Mouse (Mus musculus) urinary bladder, adult 2 months (tissue): ENCODE data around the gene Hsd17b14. TPM values are rescaled to one million over a fixed set of nuclear protein-coding genes. Genes with fewer than 3 reads are reported as not detected.
"Not testable (repeated sequence)": the region's sequence is repeated elsewhere in the genome, so short reads cannot be mapped to it uniquely, and the experiment has no call there.

Source experiments
- DNase-seq: peaks from one replicate; pipeline ENCODE4 v3.0.0; 2022; ENCODE audit warnings: low spot score
- polyA plus RNA-seq: library from polyadenylated mRNA; depleted of rRNA; stranded (reverse); fragments of >200 nt; gene quantifications from 2 replicates; pipeline ENCODE4 v1.2.3, GENCODE M21; 2012; rRNA removed

The Hsd17b14 gene
- 23.3 and 24.5 TPM in 2 replicates for polyA plus RNA-seq

- no peak for DNase-seq
Observed at GRCm38 (mm10) chr7:45554744-45555143, at the start of gene Hsd17b14. TSS of gene Hsd17b14 (plus strand) at chr7:45554893.

GRCm38 (mm10) chr7:45507583-45507982 is 47.1 kb upstream of the Hsd17b14 start:
- DNase-seq: no peak

DNA sequence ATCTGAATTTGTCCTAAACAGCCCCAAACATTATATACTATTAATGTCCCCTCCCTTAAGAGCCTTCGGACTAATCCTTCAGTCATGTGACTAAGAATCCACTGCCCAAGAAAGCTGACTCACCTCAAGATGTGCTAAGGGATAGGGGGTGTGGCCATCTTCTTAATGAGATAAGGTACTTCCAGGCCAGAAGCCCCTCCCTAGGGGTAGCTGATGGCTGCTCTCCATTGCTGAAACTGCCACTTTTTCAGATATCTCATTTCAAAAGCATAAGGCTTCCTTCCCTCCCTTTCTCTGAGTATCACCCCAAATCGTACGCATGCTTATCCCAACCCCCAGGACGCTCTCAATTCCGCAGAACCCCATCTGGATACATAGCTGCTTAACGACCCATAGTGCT is 46.1 kb upstream of the Hsd17b14 start:
- no peak for DNase-seq

DNA sequence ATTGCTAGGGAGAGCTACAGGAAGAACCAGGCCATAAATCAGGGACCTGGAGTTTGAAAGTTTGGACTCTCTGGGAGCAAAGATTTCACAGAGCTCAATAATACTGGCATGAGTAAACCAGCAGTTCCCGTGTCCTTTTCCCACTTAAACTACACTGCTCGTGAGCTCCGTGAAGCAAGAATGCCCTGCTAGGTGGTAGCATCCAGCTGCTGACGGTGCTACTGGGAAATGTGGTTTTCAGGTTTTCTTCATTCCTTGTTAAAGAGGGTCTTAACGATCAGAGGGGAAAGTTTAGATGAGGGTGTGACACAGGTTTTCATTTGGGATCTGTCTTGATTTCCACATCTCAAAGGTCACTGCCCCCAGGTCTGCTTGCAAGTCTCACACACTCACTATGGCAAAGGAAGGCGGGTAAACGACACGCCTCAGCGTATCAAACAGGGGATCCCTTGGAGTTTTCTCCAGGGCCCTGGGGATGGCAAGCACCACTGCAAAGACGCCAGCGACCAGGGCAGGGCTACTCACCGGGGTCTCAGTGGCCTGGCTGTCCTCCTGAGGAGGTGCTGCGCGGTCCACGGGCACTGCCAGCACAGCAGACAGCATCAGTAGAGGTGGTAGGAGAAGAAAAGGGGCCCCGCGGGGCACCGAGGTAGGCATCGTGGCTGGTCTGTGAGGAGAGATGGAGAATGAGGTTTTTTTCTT is 45.4 kb upstream of the Hsd17b14 start:
- no peak for DNase-seq

DNA sequence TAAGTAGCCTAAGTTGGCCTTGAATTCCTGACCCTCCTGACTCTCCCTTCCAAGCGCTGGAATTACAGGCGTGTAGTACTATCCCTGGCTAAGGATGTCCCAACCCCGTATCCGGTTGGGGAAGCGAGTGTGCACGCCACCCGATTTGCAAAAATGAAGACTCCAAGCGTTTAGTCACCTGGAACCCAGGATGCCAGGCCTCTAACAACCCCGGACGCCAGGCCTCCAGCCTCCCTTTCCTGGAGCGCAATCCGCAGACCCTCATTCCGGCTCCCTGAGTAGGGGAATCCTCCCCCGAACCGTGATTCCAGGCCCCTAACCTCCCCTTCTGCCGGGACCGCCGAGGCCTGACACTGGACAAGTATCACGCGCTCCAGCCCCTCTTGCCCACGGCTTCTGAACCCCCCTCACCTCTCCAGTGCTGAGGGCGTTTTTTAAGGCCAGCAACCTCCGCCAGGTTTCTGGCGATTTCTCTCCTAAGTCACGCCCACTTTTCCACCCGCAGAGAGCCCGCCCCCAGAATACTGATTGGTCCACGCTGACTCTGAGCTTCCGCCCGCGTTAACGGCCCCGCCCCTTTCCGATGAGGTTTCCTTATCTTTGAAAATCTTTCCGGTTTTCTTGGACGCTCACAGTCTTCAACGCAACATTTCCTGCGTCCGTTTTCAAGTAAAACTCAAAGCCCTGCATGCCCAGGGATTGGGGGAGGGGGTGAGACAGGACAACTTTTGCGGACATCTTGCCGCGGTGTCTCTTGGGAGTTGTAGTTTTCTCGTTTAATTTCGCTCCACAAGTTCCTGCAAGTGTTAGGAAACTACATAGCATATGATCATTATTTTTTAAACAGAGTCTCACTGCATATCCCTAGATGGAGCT is 44.5 kb upstream of the Hsd17b14 start, which contains the start of gene Nucb1:
Gene Nucb1 (minus strand): TSS at position 495 of the 876 bp plus-strand sequence.
- peak; percentile 81 for DNase-seq

- DNase-seq: no peak
Observed at GRCm38 (mm10) chr7:45514411-45514810, 40.3 kb upstream of the Hsd17b14 start.

- no peak for DNase-seq
Observed at GRCm38 (mm10) chr7:45515436-45515835, 39.3 kb upstream of the Hsd17b14 start.

DNA sequence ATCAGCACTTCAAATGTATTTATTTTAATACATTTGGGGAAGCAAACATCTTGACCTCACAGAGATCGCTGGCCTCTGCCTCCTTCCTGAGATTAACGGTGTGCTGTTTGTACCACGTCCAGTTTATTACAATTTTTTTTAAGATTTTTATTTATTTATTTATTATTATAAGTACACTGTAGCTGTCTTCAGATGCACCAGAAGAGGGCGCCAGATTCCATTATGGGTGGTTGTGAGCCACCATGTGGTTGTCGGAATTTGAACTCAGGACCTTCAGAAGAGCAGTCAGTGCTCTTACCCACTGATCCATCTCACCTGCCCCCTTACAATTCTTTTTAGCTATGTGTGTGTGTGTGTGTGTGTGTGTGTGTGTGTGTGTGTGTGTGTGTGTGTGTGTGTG is 37.8 kb upstream of the Hsd17b14 start:
- DNase-seq: not testable (repeated sequence)

DNA sequence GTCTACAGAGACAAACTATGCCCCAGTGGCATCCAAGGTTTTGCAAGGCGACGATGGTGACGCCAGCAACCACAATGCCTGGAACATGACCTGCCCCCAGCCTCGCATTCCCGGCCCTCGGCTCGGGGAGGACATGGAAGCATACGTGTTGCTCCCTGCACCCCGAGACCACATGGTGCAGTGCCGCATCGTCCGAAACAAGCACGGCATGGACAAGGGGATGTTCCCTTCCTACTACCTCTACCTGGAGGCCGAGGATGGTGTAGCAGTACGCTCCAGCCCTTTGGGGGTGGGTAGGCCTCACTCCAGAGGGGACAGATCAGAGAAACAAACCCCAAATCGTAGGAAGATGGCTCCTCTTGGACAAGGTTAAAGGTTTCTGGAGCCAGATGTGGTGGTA is 36.1 kb upstream of the Hsd17b14 start:
- no peak for DNase-seq

DNA sequence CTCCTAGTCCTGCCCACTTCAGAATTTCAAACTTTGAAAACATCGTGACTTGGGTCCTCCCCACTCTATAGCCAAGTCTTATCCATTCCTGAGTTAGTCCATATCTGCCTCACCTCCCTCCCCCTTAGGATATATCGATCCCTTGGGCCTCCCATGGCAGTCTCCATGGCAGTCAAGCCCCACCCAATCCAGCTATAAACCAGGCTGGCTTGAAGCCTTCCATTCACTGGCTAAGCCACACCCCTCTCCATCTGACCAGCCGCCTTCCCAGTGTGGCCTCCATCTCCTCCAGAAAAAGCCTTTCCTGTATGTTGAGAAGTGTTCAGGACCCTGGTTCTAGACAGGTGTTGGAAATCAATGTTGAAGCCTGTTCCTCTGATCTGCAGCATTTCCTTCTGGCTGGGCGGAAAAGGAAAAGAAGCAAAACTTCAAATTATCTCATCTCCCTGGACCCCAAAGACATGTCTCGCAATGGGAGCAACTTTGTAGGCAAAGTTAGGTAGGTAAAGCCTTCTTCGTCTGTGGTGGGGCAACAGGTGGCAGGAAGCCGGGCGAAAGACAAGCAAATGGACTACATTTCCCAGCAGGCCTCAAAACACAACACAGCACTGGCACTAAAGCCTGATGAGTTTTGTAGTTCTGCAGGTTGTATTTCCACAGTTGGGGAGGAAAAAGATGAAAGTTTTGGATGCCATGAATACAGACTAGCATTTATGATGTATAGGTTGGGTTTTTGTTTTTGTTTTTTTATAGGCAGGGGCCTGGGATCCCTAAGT is 35.2 kb upstream of the Hsd17b14 start:
- DNase-seq: no peak

DNA sequence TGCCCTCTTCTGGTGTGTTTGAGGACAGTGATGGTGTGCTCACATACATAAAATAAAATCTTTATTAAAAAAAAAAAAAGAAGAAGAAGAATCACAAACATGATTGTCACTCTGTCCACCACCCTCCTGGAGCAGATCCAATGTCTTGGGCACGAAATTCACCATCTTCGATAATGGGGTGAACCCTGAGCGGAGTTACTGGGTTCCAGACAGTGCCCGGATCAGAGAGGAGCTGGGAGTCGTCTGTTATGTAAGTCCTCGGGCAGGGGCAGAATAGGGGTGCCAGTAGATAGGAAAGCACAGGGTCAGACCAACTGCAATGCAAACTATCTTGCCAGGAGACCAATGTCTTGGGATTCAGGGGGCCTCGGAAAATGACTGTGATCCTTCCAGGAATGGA is 34.1 kb upstream of the Hsd17b14 start:
- no peak for DNase-seq

DNA sequence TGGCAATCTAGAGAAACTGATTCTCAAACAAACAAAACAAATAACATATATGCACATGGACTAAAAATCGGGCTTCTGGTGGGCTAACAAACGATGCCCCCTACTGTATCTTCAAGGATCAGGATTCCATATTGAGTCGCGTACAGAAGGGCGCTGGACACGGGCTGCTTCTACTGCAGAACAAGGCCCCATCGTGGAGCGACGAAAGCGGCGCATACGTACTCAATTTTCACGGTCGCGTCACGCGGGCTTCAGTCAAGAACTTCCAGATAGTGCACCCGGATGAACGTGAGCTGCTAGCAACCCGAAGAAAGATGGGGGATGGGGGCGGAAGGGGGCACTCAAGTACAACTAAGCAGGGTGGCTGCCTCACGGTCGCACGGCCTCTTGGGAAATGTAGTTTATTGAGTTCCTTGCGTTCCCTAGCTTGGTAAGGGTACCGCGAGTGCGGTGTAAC is 32.9 kb upstream of the Hsd17b14 start:
- peak; percentile 61 for DNase-seq

DNA sequence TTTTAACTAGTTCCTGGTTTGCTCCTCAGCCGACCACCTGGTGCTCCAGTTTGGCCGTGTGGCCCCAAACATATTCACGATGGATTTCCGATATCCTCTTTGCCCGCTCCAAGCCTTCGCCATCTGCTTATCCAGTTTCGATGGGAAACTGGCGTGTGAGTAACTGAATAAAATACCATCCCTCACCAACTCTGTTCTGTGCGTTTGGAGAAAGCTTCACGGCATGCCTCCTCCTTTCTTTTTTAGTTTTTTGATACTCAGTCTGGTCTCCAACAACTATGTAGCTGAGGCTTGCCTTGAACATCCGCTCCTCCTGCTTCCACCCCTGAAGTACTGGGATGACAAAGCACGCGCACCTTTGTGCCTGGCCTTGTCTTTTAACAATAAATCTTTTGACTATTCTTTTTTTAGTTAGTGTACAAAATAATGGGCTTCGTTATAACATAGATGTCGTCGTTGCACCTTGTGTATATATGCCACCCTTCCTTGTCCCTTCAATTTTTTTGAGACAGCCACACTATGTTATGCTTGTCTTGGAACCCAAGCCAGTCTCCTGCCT is 32.4 kb upstream of the Hsd17b14 start:
- DNase-seq: no peak

- no peak for DNase-seq
Observed at GRCm38 (mm10) chr7:45522957-45523676, 31.6 kb upstream of the Hsd17b14 start.

DNA sequence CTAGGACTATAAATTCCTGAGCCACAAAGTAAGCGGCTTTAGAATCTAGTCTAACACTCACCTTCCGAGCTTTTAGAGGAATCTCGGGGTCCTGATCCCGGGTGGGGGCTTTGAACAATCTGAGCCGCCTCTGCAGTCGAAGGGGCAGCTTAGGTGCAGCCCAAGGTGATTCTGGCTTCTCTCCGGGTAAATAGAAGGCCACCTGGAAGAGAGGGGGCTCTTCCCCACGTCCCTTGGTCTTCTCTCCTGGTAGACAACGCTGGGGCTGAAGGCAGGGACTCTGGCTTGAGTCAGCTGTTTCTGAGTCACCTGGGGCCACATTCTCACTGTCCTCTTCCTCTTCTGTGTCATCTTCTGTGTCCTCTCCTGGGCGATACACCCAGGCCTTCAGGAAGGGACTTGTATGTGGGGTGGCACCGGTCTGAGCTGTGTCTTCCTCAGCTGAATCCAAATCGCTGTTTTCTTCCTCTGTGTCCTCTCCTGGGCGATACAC is 31.0 kb upstream of the Hsd17b14 start:
- DNase-seq: no peak

DNA sequence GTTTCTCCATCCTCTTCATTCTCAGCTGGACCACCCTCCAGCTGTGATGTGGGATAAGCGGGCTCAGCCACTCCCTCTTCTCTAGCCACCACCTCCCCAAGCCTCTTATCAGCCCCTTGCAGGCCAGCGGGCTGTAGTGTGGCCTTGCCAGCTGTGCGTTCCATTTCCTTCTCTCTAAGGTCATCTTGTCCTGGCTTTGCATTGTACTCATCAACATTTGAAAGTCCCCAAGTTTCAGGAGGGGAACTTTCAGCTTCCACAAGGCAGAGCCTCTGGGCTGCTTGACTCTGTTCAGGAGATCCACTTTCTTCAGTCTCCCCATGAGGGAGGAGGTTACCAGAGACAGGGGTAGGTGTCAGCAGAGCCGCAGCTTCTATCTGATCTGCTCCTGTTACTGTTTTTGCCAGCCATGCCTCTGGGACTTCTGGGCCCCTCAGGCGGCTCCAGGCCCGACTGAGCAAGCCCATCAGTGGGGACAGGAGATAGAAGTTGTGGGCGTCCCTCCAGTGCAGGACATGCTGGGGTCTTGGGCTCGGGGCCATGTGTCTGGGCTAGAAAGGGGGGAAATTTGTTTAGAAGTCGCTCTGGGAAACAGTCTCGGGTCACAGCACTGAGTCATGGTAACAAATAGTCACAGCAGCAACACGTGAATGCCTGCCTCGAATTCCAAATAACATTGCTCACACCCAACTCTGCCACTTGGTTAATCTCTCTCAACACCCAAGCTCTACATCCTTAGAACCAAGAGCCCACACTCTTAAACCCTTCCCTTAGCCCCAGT is 29.7 kb upstream of the Hsd17b14 start:
- no peak for DNase-seq

DNA sequence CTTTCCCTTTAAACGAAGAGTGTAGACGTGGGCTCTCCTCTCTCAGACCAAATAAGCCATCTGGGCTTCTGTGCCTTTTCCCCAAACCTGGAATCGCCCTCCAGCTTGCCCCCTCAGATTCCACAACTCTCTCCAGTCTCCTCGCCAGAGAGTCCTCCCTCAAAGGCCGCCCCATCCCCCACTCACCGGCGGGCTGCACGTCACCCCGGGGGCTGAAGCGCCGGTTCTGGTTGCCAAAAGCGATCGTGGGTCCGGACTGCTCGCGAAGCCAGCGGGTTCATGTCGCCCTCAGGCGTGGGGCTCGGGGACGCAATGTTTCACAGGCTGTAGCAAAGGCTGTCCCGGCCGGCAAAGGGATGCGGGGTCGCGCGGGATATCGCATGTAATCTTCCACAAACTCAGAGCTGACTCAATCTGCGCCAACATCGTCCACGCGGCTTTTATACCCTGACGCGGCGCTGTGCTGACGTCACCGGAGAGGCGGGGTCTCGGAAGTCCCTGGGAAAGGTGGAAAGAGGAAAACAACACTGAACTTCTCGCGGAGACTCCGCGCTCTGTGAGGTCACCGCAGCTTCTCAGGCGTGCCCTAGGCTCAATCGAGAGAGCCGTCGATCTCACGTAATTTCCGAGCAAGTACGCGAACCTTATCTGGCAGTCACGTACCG is 28.8 kb upstream of the Hsd17b14 start, which contains the start of the genes Ppp1r15a and Plekha4:
Gene Ppp1r15a (minus strand): TSS at position 460 of the 665 bp plus-strand sequence.
Gene Plekha4 (plus strand): TSS at position 522 of the 665 bp plus-strand sequence.
- DNase-seq: peak; percentile 95

DNA sequence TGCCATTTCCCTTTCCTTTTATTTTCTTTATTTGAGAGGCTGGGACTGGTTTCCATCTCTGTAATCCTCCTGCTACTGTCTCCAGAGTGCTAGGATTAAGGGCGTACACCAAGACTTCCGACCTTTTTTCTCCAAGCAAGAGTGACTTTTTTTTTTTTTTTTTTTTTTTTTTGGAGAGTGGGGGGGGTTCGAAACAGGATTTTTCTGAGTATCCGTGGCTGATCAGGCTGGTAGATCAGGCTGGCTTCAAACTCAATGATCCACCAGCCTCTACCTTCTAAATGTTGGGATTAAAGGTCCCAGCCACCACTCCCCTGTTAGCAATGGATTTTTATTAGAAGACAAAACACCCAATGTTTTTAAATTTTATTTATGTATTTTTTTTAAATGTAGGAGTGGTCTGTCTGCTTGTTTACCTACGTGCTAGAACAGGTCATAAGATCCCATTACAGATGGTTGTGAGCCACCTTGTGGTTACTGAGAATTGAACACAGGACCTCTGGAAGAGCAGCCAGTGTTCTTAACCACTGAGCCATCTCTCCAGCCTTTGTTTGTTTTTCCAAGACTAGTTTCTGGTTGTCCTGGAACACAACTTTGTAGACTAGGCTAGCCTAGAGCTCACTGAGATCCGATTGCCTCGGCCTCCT is 28.1 kb upstream of the Hsd17b14 start:
- no peak for DNase-seq

DNA sequence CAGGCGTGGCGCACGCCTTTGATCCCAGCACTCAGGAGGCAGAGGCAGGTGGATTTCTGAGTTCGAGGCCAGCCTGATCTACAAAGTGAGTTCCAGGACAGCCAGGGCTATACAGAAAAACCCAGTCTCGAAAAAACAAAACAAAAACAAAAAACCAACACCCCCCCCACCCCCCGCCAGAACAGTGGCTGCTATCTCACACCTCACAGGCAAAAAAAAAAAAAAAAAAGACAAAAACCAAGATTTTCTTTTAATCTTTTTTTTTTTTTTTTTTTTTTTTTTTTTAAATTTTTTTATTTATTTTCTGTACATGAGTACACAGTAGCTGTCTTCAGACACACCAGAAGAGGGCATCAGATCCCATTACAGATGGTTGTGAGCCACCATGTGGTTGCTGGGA is 27.5 kb upstream of the Hsd17b14 start:
- DNase-seq: not testable (repeated sequence)
